Mouse (Mus musculus): Measurements from ENCODE around the gene Otud4. TPM values are rescaled to one million over a fixed set of nuclear protein-coding genes. Genes with fewer than 3 reads are reported as not detected.

Gene Otud4
- total and polyA plus RNA-seq, 2 experiments from 2014 or later = 6.3 to 37.6 TPM

DNA sequence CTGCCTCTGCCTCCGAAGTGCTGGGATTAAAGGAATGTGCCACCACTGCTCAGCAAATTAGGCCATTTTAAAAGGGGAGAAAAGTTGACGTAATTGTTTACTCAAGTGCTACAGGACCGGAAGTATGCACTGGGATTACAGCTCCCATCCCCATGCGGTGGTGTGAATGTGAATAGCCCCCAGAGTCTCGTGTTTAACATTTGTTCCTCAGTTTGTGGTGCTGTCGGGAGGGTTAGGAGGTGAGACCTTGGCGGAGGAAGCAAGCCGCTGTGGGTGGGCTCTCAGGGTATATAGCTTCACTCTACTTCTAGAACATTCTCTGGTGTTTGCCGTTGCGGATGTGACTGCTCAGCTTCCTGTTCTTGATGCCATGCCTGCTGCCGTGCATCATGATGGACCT lies 17.1 kb upstream of the Otud4 start:
- WGBS = 77% methylated on average over 11 of the region's 11 CpGs
- no peak overlapping the region for H3K4me2 ChIP-seq (ENCODE audit: low read depth)

GRCm38 (mm10) chr8:79623351-79623750 lies 16.1 kb upstream of the Otud4 start:
- no peak for ATAC-seq
- Histone ChIP-seq H3K4me3 (ENCODE audit: low read depth, low read length) (no peak overlapping the region), H3K36me3 (ENCODE audit: insufficient read depth) (no peaks in the 10 kb centered on the region), H3K4me1 (ENCODE audit: insufficient read depth) (no peaks in the 10 kb centered on the region), H3K9ac (no peak overlapping the region), H3K9me3 (ENCODE audit: low read length) (no peaks in the 10 kb centered on the region), H3K27ac (ENCODE audit: low read depth, low read length) (no peak overlapping the region), H3K4me2 (ENCODE audit: low read depth) (no peak overlapping the region), H3K27me3 (ENCODE audit: insufficient read depth, low read length) (no peaks in the 10 kb centered on the region)
- 94% methylated on average over 12 of the region's 12 CpGs for WGBS
- no peak for DNase-seq
- TF ChIP-seq CTCF (IDR thresholded peaks at IDR 0.05; ENCODE audit: low read depth) = no peak

More for the DNA sequence above, 17.1 kb upstream of the Otud4 start:
- no peak overlapping the region for H3K27ac ChIP-seq (ENCODE audit: low read depth, low read length)
- no peaks in the 10 kb centered on the region for H3K36me3 ChIP-seq (ENCODE audit: insufficient read depth)
- H3K9ac ChIP-seq = no peak overlapping the region
- H3K27me3 ChIP-seq (ENCODE audit: insufficient read depth, low read length) = no peaks in the 10 kb centered on the region
- no peaks in the 10 kb centered on the region for H3K4me1 ChIP-seq (ENCODE audit: insufficient read depth)
- no peak overlapping the region for H3K4me3 ChIP-seq (ENCODE audit: low read depth, low read length)
- ATAC-seq (no peak), DNase-seq (no peak)
- TF ChIP-seq CTCF (IDR thresholded peaks at IDR 0.05; ENCODE audit: low read depth) = no peak
- H3K9me3 ChIP-seq (ENCODE audit: low read length) = no peaks in the 10 kb centered on the region

- DNase-seq = no peak
- H3K4me3 ChIP-seq (ENCODE audit: low read depth, low read length) = no peak overlapping the region
- H3K27ac ChIP-seq (ENCODE audit: low read depth, low read length) = no peak overlapping the region
- H3K4me1 ChIP-seq (ENCODE audit: insufficient read depth) = no peaks in the 10 kb centered on the region
- no peak for TF ChIP-seq CTCF (IDR thresholded peaks at IDR 0.05; ENCODE audit: low read depth)
- 49% methylated on average over 4 of the region's 4 CpGs for WGBS
- no peaks in the 10 kb centered on the region for H3K36me3 ChIP-seq (ENCODE audit: insufficient read depth)
- no peak overlapping the region for H3K9ac ChIP-seq
- no peak for ATAC-seq
- no peak overlapping the region for H3K4me2 ChIP-seq (ENCODE audit: low read depth)
- H3K9me3 ChIP-seq (ENCODE audit: low read length) = no peaks in the 10 kb centered on the region
- H3K27me3 ChIP-seq (ENCODE audit: insufficient read depth, low read length) = no peaks in the 10 kb centered on the region
Measured at GRCm38 (mm10) chr8:79624416-79624815, 15.0 kb upstream of the Otud4 start.

GRCm38 (mm10) chr8:79626213-79626612 lies 13.2 kb upstream of the Otud4 start:
- Histone ChIP-seq H3K27me3 (ENCODE audit: insufficient read depth, low read length) (no peaks in the 10 kb centered on the region), H3K4me1 (ENCODE audit: insufficient read depth) (no peaks in the 10 kb centered on the region), H3K4me2 (ENCODE audit: low read depth) (no peak overlapping the region), H3K36me3 (ENCODE audit: insufficient read depth) (no peaks in the 10 kb centered on the region), H3K27ac (ENCODE audit: low read depth, low read length) (no peak overlapping the region), H3K9ac (no peak overlapping the region), H3K9me3 (ENCODE audit: low read length) (no peaks in the 10 kb centered on the region), H3K4me3 (ENCODE audit: low read depth, low read length) (no peak overlapping the region)
- TF ChIP-seq CTCF (IDR thresholded peaks at IDR 0.05; ENCODE audit: low read depth) = no peak
- ATAC-seq = no peak
- no peak for DNase-seq
- 59% methylated on average over 5 of the region's 5 CpGs for WGBS

DNA sequence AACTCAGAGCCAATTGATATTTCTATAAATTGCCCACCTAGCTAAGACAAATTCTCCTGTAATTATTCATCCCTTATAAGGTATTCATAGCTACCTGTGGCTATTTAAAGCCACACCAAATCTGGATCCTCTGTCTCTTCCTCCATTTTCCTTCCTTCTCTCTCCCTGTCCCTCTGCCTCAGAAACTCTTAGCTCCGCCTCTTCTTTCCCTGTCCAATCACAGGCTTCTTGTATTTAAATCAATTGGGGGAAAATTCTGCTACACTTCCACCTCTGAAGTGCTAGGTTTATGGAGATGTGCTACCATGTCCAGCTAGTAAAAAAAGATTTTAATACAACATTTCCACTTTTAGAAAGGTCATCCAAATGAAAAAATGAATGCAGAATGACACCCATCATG lies 3.9 kb upstream of the Otud4 start:
- ATAC-seq = no peak
- 97% methylated on average over 1 of the region's 1 CpGs for WGBS
- peaks cover 3% of the 10 kb centered on the region; the same call in 1 of the 2 replicates for H3K4me1 ChIP-seq (ENCODE audit: insufficient read depth)
- no peak overlapping the region for H3K4me2 ChIP-seq (ENCODE audit: low read depth)
- no peaks in the 10 kb centered on the region for H3K36me3 ChIP-seq (ENCODE audit: insufficient read depth)
- no peak for DNase-seq
- no peaks in the 10 kb centered on the region for H3K9me3 ChIP-seq (ENCODE audit: low read length)
- no peak overlapping the region for H3K4me3 ChIP-seq (ENCODE audit: low read depth, low read length)
- H3K27ac ChIP-seq (ENCODE audit: low read depth, low read length) = no peak overlapping the region
- H3K9ac ChIP-seq = no peak overlapping the region
- no peak for TF ChIP-seq CTCF (IDR thresholded peaks at IDR 0.05; ENCODE audit: low read depth)
- no peaks in the 10 kb centered on the region for H3K27me3 ChIP-seq (ENCODE audit: insufficient read depth, low read length)

DNA sequence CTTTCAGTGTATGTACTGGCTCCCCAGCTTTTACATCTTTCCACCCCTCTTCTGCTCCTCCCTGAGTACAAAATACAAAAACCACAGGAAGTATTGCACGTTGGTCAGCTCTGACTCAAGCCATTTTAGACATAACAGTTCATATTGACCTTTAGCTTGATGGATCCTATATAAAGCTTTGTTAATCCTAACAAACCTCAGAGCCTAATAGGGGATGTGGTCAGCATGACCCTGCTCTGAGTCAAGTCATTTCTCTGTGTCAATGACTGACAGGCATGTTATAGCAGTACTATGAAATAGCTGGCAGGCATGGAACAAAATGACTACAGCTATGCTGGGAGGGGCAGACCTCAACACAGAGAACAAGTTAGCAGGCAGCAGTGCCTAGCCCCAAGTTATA lies 3.3 kb upstream of the Otud4 start:
- Histone ChIP-seq H3K4me2 (ENCODE audit: low read depth) (no peak overlapping the region), H3K4me3 (ENCODE audit: low read depth, low read length) (no peak overlapping the region), H3K36me3 (ENCODE audit: insufficient read depth) (no peaks in the 10 kb centered on the region), H3K9me3 (ENCODE audit: low read length) (no peaks in the 10 kb centered on the region), H3K4me1 (ENCODE audit: insufficient read depth) (peaks cover 8% of the 10 kb centered on the region; the same call in 1 of the 2 replicates), H3K9ac (no peak overlapping the region), H3K27me3 (ENCODE audit: insufficient read depth, low read length) (no peaks in the 10 kb centered on the region), H3K27ac (ENCODE audit: low read depth, low read length) (no peak overlapping the region)
- 85% methylated on average over 1 of the region's 1 CpGs for WGBS
- ATAC-seq (no peak), DNase-seq (no peak)
- no peak for TF ChIP-seq CTCF (IDR thresholded peaks at IDR 0.05; ENCODE audit: low read depth)

GRCm38 (mm10) chr8:79637237-79637636 lies 2.2 kb upstream of the Otud4 start:
- no peak for ATAC-seq
- WGBS = 84% methylated on average over 3 of the region's 3 CpGs
- no peaks in the 10 kb centered on the region for H3K27me3 ChIP-seq (ENCODE audit: insufficient read depth, low read length)
- H3K4me2 ChIP-seq (ENCODE audit: low read depth) = no peak overlapping the region
- no peaks in the 10 kb centered on the region for H3K9me3 ChIP-seq (ENCODE audit: low read length)
- H3K4me3 ChIP-seq (ENCODE audit: low read depth, low read length) = no peak overlapping the region
- H3K36me3 ChIP-seq (ENCODE audit: insufficient read depth) = no peaks in the 10 kb centered on the region
- no peak for DNase-seq
- peaks cover 17% of the 10 kb centered on the region for H3K4me1 ChIP-seq (ENCODE audit: insufficient read depth)
- no peak overlapping the region for H3K27ac ChIP-seq (ENCODE audit: low read depth, low read length)
- TF ChIP-seq CTCF (IDR thresholded peaks at IDR 0.05; ENCODE audit: low read depth) = no peak
- no peak overlapping the region for H3K9ac ChIP-seq

All from forebrain, postnatal 0 days (tissue).